ENCODE assay signal across 10 mouse cellular contexts in genomic region chr14:61055864-61056263, GRCm38 (mm10). TPM values are rescaled to one million over a fixed set of nuclear protein-coding genes. Genes with fewer than 3 reads are reported as not detected.
DNase-seq lines count a peak whose midpoint lies in the region; ATAC-seq and TF ChIP-seq lines count a peak whose summit lies in the region.
"Had no signal": no experiment of that assay in that cellular context is flagged by ENCODE, and none has a peak within 500 bp of the region (broad histone marks: within the 10 kb centered on the region; RNA-seq: fewer than 3 reads in every experiment).

No protein-coding gene starts in this region.

- H3K9ac ChIP-seq in heart, embryonic 12.5 days, result no peak overlapping the region
- no peak overlapping the region for H3K9ac ChIP-seq in lung, embryonic 14.5 days
- H3K9ac ChIP-seq in limb, embryonic 11.5 days (ENCODE audit: low read length), result no peak overlapping the region
- no peak overlapping the region for H3K9ac ChIP-seq in neural tube, embryonic 15.5 days (replicated peaks)

- no peak overlapping the region for H3K27ac ChIP-seq in heart, embryonic 12.5 days (ENCODE audit: poor library complexity, severe bottlenecking)
- H3K27ac ChIP-seq in lung, embryonic 14.5 days (ENCODE audit: low read depth), result 0 out of 2 replicates have a peak overlapping the region, but pooled peaks have one; percentile 2
- H3K27ac ChIP-seq in limb, embryonic 11.5 days (replicated peaks; ENCODE audit: low read depth, low read length), result no peak overlapping the region
- no peak overlapping the region for H3K27ac ChIP-seq in neural tube, embryonic 15.5 days (replicated peaks)

- 0 out of 2 replicates have a peak, but pooled peaks cover 7% of the 10 kb centered on the region for H3K27me3 ChIP-seq in heart, embryonic 12.5 days (replicated peaks)
- H3K27me3 ChIP-seq in lung, embryonic 14.5 days (ENCODE audit: insufficient read depth, low read length), result no peaks in the 10 kb centered on the region
- H3K27me3 ChIP-seq in limb, embryonic 11.5 days (ENCODE audit: control insufficient read depth, insufficient read depth, low read length), result no peaks in the 10 kb centered on the region
- H3K27me3 ChIP-seq in neural tube, embryonic 15.5 days (replicated peaks), result 0 out of 2 replicates have a peak, but pooled peaks cover 10% of the 10 kb centered on the region

- no peak for TF ChIP-seq CTCF in lung, embryonic 14.5 days (IDR thresholded peaks at IDR 0.05; ENCODE audit: low read depth)

- H3K9me3 ChIP-seq in heart, embryonic 12.5 days (replicated peaks), result no peaks in the 10 kb centered on the region; the same call in 1 of the 2 replicates
- H3K9me3 ChIP-seq in lung, embryonic 14.5 days (ENCODE audit: low read depth, low read length), result no peaks in the 10 kb centered on the region; the same call in 1 of the 2 replicates
- H3K9me3 ChIP-seq in limb, embryonic 11.5 days (ENCODE audit: control insufficient read depth, low read length), result no peaks in the 10 kb centered on the region
- H3K9me3 ChIP-seq in neural tube, embryonic 15.5 days (replicated peaks), result no peaks in the 10 kb centered on the region

- 79% methylated on average over 1 of the region's 1 CpGs for WGBS in heart, embryonic 12.5 days
- WGBS in lung, embryonic 14.5 days, result 42% methylated on average over 1 of the region's 1 CpGs
- WGBS in limb, embryonic 11.5 days, result 40% methylated on average over 1 of the region's 1 CpGs
- WGBS in neural tube, embryonic 15.5 days, result 43% methylated on average over 1 of the region's 1 CpGs

- peaks cover 23% of the 10 kb centered on the region for H3K4me1 ChIP-seq in heart, embryonic 12.5 days (replicated peaks)
- peaks cover 17% of the 10 kb centered on the region for H3K4me1 ChIP-seq in lung, embryonic 14.5 days (ENCODE audit: insufficient read depth)
- H3K4me1 ChIP-seq in limb, embryonic 11.5 days (ENCODE audit: control insufficient read depth, insufficient read depth, low read length), result peaks cover 13% of the 10 kb centered on the region; the same call in 1 of the 2 replicates
- peaks cover 16% of the 10 kb centered on the region for H3K4me1 ChIP-seq in neural tube, embryonic 15.5 days

- H3K36me3 ChIP-seq in heart, embryonic 12.5 days, result no peaks in the 10 kb centered on the region
- no peaks in the 10 kb centered on the region for H3K36me3 ChIP-seq in lung, embryonic 14.5 days (ENCODE audit: insufficient read depth)
- no peaks in the 10 kb centered on the region for H3K36me3 ChIP-seq in limb, embryonic 11.5 days (ENCODE audit: control insufficient read depth, insufficient read depth, low read length)
- no peaks in the 10 kb centered on the region for H3K36me3 ChIP-seq in neural tube, embryonic 15.5 days

- no peak for DNase-seq in heart, adult 8-10 months (ENCODE audit: low spot score)
- DNase-seq in lung, embryonic 14.5 days, result no peak
- DNase-seq in lung, postnatal 14 days, result no peak
- DNase-seq in limb, embryonic 11.5 days (ENCODE audit: low spot score), result no peak
- no peak for DNase-seq in layer of hippocampus, adult 9-11 months
- DNase-seq in left cerebral cortex, adult 9 months (ENCODE audit: low spot score in 2 of 2), result no peak
- DNase-seq: layer of hippocampus, postnatal 36 days had no signal

- no peak for ATAC-seq in heart, embryonic 12.5 days (ENCODE audit: insufficient number of reproducible peaks, low FRiP score)
- ATAC-seq in lung, embryonic 14.5 days (ENCODE audit: insufficient read depth), result no peak
- ATAC-seq in limb, embryonic 11.5 days (ENCODE audit: insufficient number of reproducible peaks, low FRiP score, low TSS enrichment, low read depth), result no peak
- ATAC-seq in neural tube, embryonic 15.5 days (ENCODE audit: low FRiP score), result no peak

- H3K4me2 ChIP-seq in heart, embryonic 12.5 days, result peak overlapping the region; percentile 81
- peak overlapping the region; percentile 68 for H3K4me2 ChIP-seq in lung, embryonic 14.5 days
- H3K4me2 ChIP-seq in limb, embryonic 11.5 days (ENCODE audit: low read depth, severe bottlenecking), result peak overlapping the region; percentile 79
- peak overlapping the region; percentile 72 for H3K4me2 ChIP-seq in neural tube, embryonic 15.5 days

- H3K4me3 ChIP-seq in heart, embryonic 12.5 days, result peak overlapping the region; percentile 43; the same call in 1 of the 2 replicates
- H3K4me3 ChIP-seq in lung, embryonic 14.5 days (ENCODE audit: low read depth, low read length), result no peak overlapping the region
- no peak overlapping the region for H3K4me3 ChIP-seq in limb, embryonic 11.5 days (ENCODE audit: low read depth, low read length)
- peak overlapping the region; percentile 37; the same call in 1 of the 2 replicates for H3K4me3 ChIP-seq in neural tube, embryonic 15.5 days (replicated peaks)

RNA-seq across cellular contexts. Expression of gene Tnfrsf19, which starts 9.6 kb away (rescaled TPM):
- polyA plus RNA-seq in heart, embryonic 12.5 days (2016; fragmentation: Nextera tagmentation; extraction: Ambion mirVana), result 28.4 and 28.9 TPM in 2 replicates
- total RNA-seq in heart, adult 8-10 months (2022), result 1 to 10 TPM; 2.5 to 5.3 (median 3.7) TPM
- 148 and 159 TPM in 2 replicates for polyA plus RNA-seq in lung, embryonic 14.5 days (2014; fragmentation: Nextera tagmentation; extraction: Ambion mirVana)
- 32.1 and 32.8 TPM in 2 replicates for polyA plus RNA-seq in limb, embryonic 11.5 days (2014; fragmentation: Nextera tagmentation; extraction: Ambion mirVana)
- 28.8 and 30.3 TPM in 2 replicates for polyA plus RNA-seq in neural tube, embryonic 15.5 days (2015; fragmentation: Nextera tagmentation; extraction: Ambion mirVana)
- total RNA-seq: granulocyte monocyte progenitor cell, adult 5-6 weeks had no signal

Comparison
In these comparisons a context has a peak if more than half of its experiments do, and no peak if none do; other contexts are left out.
1. H3K4me3 ChIP-seq: peak in heart, embryonic 12.5 days (single experiment) and neural tube, embryonic 15.5 days (single experiment); none in lung, embryonic 14.5 days (single experiment) and limb, embryonic 11.5 days (single experiment).
2. Peak in every context shown above with its lines, with median percentiles within 50 percentile points of each other: H3K4me2 ChIP-seq.